Mouse (Mus musculus) G1E (cell line): ENCODE measurements at regions not wholly inside any gene's neighbourhood (a gene's known extent, or its start where the extent isn't known, plus 50 kb on each side); places are given as distances from the start of the nearest gene placed in this dataset.

Source experiments
- CTCF ChIP-seq: IDR thresholded peaks from 2 replicates; pipeline ENCODE4 v1.5.1; 2012; ENCODE audit warnings: low read depth, low read length, inconsistent platforms, mixed read lengths
- GATA1 ChIP-seq: IDR thresholded peaks from 2 replicates; pipeline ENCODE4 v1.6.1; 2012; ENCODE audit warnings: borderline replicate concordance, low read length, inconsistent platforms, mixed read lengths
- POLR2AphosphoS5 ChIP-seq: IDR thresholded peaks from 2 replicates; pipeline ENCODE4 v1.6.1; 2012; ENCODE audit warnings: low read depth, low read length, inconsistent platforms; ENCODE audit not compliant: insufficient replicate concordance

GRCm38 (mm10) chr12:25267572-25268115 lies 170.7 kb upstream of the Id2 start:
- TF ChIP-seq CTCF (no peak), GATA1 (no peak), POLR2AphosphoS5 (no peak)
